Comparison of ENCODE assay signal across 8 mouse cellular contexts in the genomic region with DNA sequence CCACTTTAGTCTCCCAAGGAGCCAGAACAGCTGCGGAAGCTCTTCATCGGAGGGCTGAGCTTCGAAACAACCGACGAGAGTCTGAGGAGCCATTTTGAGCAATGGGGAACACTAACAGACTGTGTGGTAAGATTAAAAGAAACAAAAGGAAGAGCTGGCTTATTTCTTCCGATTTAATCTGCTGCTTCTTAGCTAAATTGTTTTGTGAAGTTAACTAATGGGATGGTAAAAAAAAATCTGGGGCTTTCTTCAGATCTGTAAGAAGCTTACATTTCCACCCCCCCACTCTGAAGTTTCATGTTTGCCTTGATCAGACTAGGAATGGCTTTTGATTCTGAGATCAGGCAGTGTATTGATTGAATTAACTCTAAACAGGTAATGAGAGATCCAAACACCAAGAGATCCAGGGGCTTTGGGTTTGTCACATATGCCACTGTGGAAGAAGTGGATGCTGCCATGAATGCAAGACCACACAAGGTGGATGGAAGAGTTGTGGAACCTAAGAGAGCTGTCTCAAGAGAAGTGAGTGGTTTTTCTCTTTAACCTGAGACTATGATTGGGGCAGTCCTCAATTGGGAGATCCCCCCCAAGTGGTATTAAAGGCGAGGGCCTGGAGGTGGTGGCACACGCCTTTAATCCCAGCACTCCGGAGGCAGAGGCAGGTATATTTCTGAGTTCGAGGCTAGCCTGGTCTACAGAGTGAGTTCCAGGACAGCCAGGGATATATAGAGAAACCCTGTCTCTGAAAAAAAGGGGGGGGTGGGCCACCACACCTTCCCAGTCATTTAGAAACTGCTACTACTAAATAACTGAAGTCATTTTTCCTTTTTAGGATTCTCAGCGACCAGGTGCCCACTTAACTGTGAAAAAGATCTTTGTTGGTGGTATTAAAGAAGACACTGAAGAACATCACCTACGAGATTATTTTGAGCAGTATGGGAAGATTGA. TPM values are rescaled to one million over a fixed set of nuclear protein-coding genes. Genes with fewer than 3 reads are reported as not detected.
DNase-seq lines count a peak whose midpoint lies in the region; ATAC-seq and TF ChIP-seq lines count a peak whose summit lies in the region.
"Not testable (repeated sequence)": the region's sequence is repeated elsewhere in the genome, so short reads cannot be mapped to it uniquely, and the experiment has no call there.

No protein-coding gene starts in this region.

- WGBS in forebrain, embryonic 12.5 days: 11% methylated on average over 12 of the region's 12 CpGs
- 10% methylated on average over 12 of the region's 12 CpGs for WGBS in heart, embryonic 16.5 days
- WGBS in kidney, adult 2 months: 5% methylated on average over 12 of the region's 12 CpGs
- 4% methylated on average over 12 of the region's 12 CpGs for WGBS in liver, embryonic 12.5 days (ENCODE audit: insufficient replicate concordance)
- 12% methylated on average over 12 of the region's 12 CpGs for WGBS in midbrain, embryonic 12.5 days

- H3K9me3 ChIP-seq in forebrain, embryonic 12.5 days; heart, embryonic 16.5 days (replicated peaks; ENCODE audit: control insufficient read depth, low read length); liver, embryonic 12.5 days (replicated peaks); midbrain, embryonic 12.5 days: not testable (repeated sequence)

- TF ChIP-seq POLR2A in kidney, adult 2 months (IDR thresholded peaks at IDR 0.05; ENCODE audit: low read depth, low read length): not testable (repeated sequence)

- peak overlapping the region; percentile 92 for H3K4me2 ChIP-seq in forebrain, embryonic 12.5 days
- H3K4me2 ChIP-seq in heart, embryonic 16.5 days (ENCODE audit: low read depth, low read length): peak overlapping the region; percentile 86
- H3K4me2 ChIP-seq in liver, embryonic 12.5 days: peak overlapping the region; percentile 91
- H3K4me2 ChIP-seq in midbrain, embryonic 12.5 days (replicated peaks): peak overlapping the region; percentile 93

- peak overlapping the region; percentile 62 for H3K4me3 ChIP-seq in forebrain, embryonic 12.5 days (replicated peaks)
- H3K4me3 ChIP-seq in heart, embryonic 16.5 days (ENCODE audit: low read length): peak overlapping the region; percentile 75
- H3K4me3 ChIP-seq in kidney, adult 2 months (ENCODE audit: insufficient read depth, low read depth, low read length): peak overlapping the region; percentile 81
- peak overlapping the region; percentile 88 for H3K4me3 ChIP-seq in liver, embryonic 12.5 days
- peak overlapping the region; percentile 72 for H3K4me3 ChIP-seq in midbrain, embryonic 12.5 days

- H3K9ac ChIP-seq in forebrain, embryonic 12.5 days: peak overlapping the region; percentile 78
- H3K9ac ChIP-seq in heart, embryonic 16.5 days (ENCODE audit: low read length): peak overlapping the region; percentile 83
- peak overlapping the region; percentile 87 for H3K9ac ChIP-seq in liver, embryonic 12.5 days
- H3K9ac ChIP-seq in midbrain, embryonic 12.5 days (replicated peaks): peak overlapping the region; percentile 78

- peaks cover 42% of the 10 kb centered on the region for H3K36me3 ChIP-seq in forebrain, embryonic 12.5 days (replicated peaks)
- peaks cover 40% of the 10 kb centered on the region for H3K36me3 ChIP-seq in heart, embryonic 16.5 days (ENCODE audit: control insufficient read depth, insufficient read depth)
- H3K36me3 ChIP-seq in kidney, adult 2 months (ENCODE audit: control insufficient read depth, insufficient read depth, low read length): peaks cover 23% of the 10 kb centered on the region
- H3K36me3 ChIP-seq in liver, embryonic 12.5 days: peaks cover 63% of the 10 kb centered on the region
- H3K36me3 ChIP-seq in midbrain, embryonic 12.5 days: peaks cover 43% of the 10 kb centered on the region
- peaks cover 18% of the 10 kb centered on the region for H3K36me3 ChIP-seq in splenic B cell, adult 2 months (ENCODE audit: control insufficient read depth, insufficient read depth, low read length, poor library complexity, severe bottlenecking)

- peak overlapping the region; percentile 96 for H3K27ac ChIP-seq in forebrain, embryonic 12.5 days
- peak overlapping the region; percentile 93 for H3K27ac ChIP-seq in heart, embryonic 16.5 days (ENCODE audit: low read length)
- H3K27ac ChIP-seq in kidney, adult 2 months (ENCODE audit: insufficient read depth, low read depth, low read length): peak overlapping the region; percentile 93
- H3K27ac ChIP-seq in liver, embryonic 12.5 days: peak overlapping the region; percentile 87
- peak overlapping the region; percentile 93 for H3K27ac ChIP-seq in midbrain, embryonic 12.5 days (replicated peaks)

- not testable (repeated sequence) for TF ChIP-seq CTCF in kidney, adult 2 months (conservative IDR thresholded peaks at IDR 0.05; ENCODE audit: insufficient read depth, insufficient read length, low read depth, low read length)

- ATAC-seq in forebrain, embryonic 12.5 days (ENCODE audit: low FRiP score); heart, embryonic 16.5 days (replicated peaks; ENCODE audit: extremely low read depth, insufficient read depth, low FRiP score); liver, embryonic 12.5 days; midbrain, embryonic 12.5 days (ENCODE audit: low FRiP score, low read depth): not testable (repeated sequence)

- not testable (repeated sequence) for H3K27me3 ChIP-seq in forebrain, embryonic 12.5 days; heart, embryonic 16.5 days (ENCODE audit: control insufficient read depth, insufficient read depth, low read length); kidney, adult 2 months (replicated peaks; ENCODE audit: control insufficient read depth, insufficient read depth, low read length); liver, embryonic 12.5 days (replicated peaks); midbrain, embryonic 12.5 days; splenic B cell, adult 2 months (ENCODE audit: control insufficient read depth, insufficient read depth, low read length, poor library complexity, severe bottlenecking)

- peak; percentile 79 for DNase-seq in A20 (ENCODE audit: low read depth, low spot score)
- DNase-seq in cerebellum, adult 11-12 months: peak; percentile 38
- DNase-seq in kidney, adult 2 months: not testable (repeated sequence)
- peak; percentile 41 for DNase-seq in splenic B cell, adult 2 months (ENCODE audit: low read depth, low spot score)

- peaks cover 47% of the 10 kb centered on the region for H3K4me1 ChIP-seq in forebrain, embryonic 12.5 days
- peaks cover 37% of the 10 kb centered on the region for H3K4me1 ChIP-seq in heart, embryonic 16.5 days (ENCODE audit: control insufficient read depth, insufficient read depth, low read length)
- not testable (repeated sequence) for H3K4me1 ChIP-seq in kidney, adult 2 months (ENCODE audit: control insufficient read depth, insufficient read depth, low read length)
- H3K4me1 ChIP-seq in liver, embryonic 12.5 days: peaks cover 61% of the 10 kb centered on the region
- H3K4me1 ChIP-seq in midbrain, embryonic 12.5 days: peaks cover 35% of the 10 kb centered on the region

RNA-seq across cellular contexts. Expression of a gene that starts 1.1 kb away (rescaled TPM):
- polyA plus RNA-seq in forebrain, embryonic 12.5 days (2016; fragmentation: Nextera tagmentation; extraction: Ambion mirVana): 1,521 and 1,527 TPM in 2 replicates
- polyA plus RNA-seq in heart, embryonic 16.5 days (2015; fragmentation: Nextera tagmentation; extraction: Ambion mirVana): 344 and 353 TPM in 2 replicates
- 50.0 and 69.3 TPM in 2 replicates for polyA plus RNA-seq in kidney, adult 2 months (2012; rRNA removed)
- polyA plus RNA-seq in liver, embryonic 12.5 days (2016; fragmentation: Nextera tagmentation; extraction: Ambion mirVana): 584 and 591 TPM in 2 replicates
- polyA plus RNA-seq in midbrain, embryonic 12.5 days (2016; fragmentation: Nextera tagmentation; extraction: Ambion mirVana): 1,196 and 1,287 TPM in 2 replicates

RNA-seq across cellular contexts. Expression of a gene that starts 1.7 kb away (rescaled TPM):
- 233 and 250 TPM in 2 replicates for polyA plus RNA-seq in forebrain, embryonic 12.5 days (2016; fragmentation: Nextera tagmentation; extraction: Ambion mirVana)
- 70.4 and 81.2 TPM in 2 replicates for polyA plus RNA-seq in heart, embryonic 16.5 days (2015; fragmentation: Nextera tagmentation; extraction: Ambion mirVana)
- polyA plus RNA-seq in kidney, adult 2 months (2012; rRNA removed): 18.8 and 26.9 TPM in 2 replicates
- 84.2 and 84.5 TPM in 2 replicates for polyA plus RNA-seq in liver, embryonic 12.5 days (2016; fragmentation: Nextera tagmentation; extraction: Ambion mirVana)
- polyA plus RNA-seq in midbrain, embryonic 12.5 days (2016; fragmentation: Nextera tagmentation; extraction: Ambion mirVana): 203 and 216 TPM in 2 replicates

RNA-seq across cellular contexts. Expression of a gene that starts 16.9 kb away (rescaled TPM):
- polyA plus RNA-seq in forebrain, embryonic 12.5 days (2016; fragmentation: Nextera tagmentation; extraction: Ambion mirVana): 2.1 and 3.4 TPM in 2 replicates
- 3.3 and 3.9 TPM in 2 replicates for polyA plus RNA-seq in heart, embryonic 16.5 days (2015; fragmentation: Nextera tagmentation; extraction: Ambion mirVana)
- polyA plus RNA-seq in kidney, adult 2 months (2012; rRNA removed): 0.58 and 1.0 TPM in 2 replicates
- 168 TPM in 2 replicates for polyA plus RNA-seq in liver, embryonic 12.5 days (2016; fragmentation: Nextera tagmentation; extraction: Ambion mirVana)
- 3.4 and 3.8 TPM in 2 replicates for polyA plus RNA-seq in midbrain, embryonic 12.5 days (2016; fragmentation: Nextera tagmentation; extraction: Ambion mirVana)

RNA-seq across cellular contexts. Expression of a gene that starts 31.2 kb away (rescaled TPM):
- 226 and 228 TPM in 2 replicates for polyA plus RNA-seq in forebrain, embryonic 12.5 days (2016; fragmentation: Nextera tagmentation; extraction: Ambion mirVana)
- 155 and 161 TPM in 2 replicates for polyA plus RNA-seq in heart, embryonic 16.5 days (2015; fragmentation: Nextera tagmentation; extraction: Ambion mirVana)
- polyA plus RNA-seq in kidney, adult 2 months (2012; rRNA removed): 138 TPM in 2 replicates
- 246 and 250 TPM in 2 replicates for polyA plus RNA-seq in liver, embryonic 12.5 days (2016; fragmentation: Nextera tagmentation; extraction: Ambion mirVana)
- polyA plus RNA-seq in midbrain, embryonic 12.5 days (2016; fragmentation: Nextera tagmentation; extraction: Ambion mirVana): 232 and 235 TPM in 2 replicates

Comparison
In these comparisons a context has a peak if more than half of its experiments do, and no peak if none do; other contexts are left out.
1. RNA of a gene that starts 16.9 kb away (polyA plus RNA-seq): 168 TPM in liver, embryonic 12.5 days; 3.3 to 3.9 TPM in heart, embryonic 16.5 days, 3.4 to 3.8 TPM in midbrain, embryonic 12.5 days, 2.1 to 3.4 TPM in forebrain, embryonic 12.5 days and 0.58 to 1.0 TPM in kidney, adult 2 months; every median in the first group is over 10 times any median in the second.
2. Peak in every context shown above with its lines, with median percentiles within 50 percentile points of each other: H3K27ac ChIP-seq, H3K4me2 ChIP-seq, H3K4me3 ChIP-seq and H3K9ac ChIP-seq.